Mouse (Mus musculus) midbrain, embryonic 13.5 days (tissue): ENCODE measurements at regions not wholly inside any gene's neighbourhood (a gene's known extent, or its start where the extent isn't known, plus 50 kb on each side); places are given as distances from the start of the nearest gene placed in this dataset.
"Not testable (repeated sequence)": the region's sequence is repeated elsewhere in the genome, so short reads cannot be mapped to it uniquely, and the experiment has no call there.

ENCODE experiments used
- ATAC-seq: fragments of 200-750 bp; cut with Nextera tagmentation; 2 replicates; pipeline ENCODE4 v1.8.0; 2017; ENCODE audit warnings: mild to moderate bottlenecking, moderate TSS enrichment, moderate library complexity
- H3K27ac ChIP-seq: fragments of 300-500 bp; sonication (generic); 2 replicates; pipeline ENCODE4 v1.5.1; 2015; ENCODE audit warnings: inconsistent platforms, mild to moderate bottlenecking, moderate library complexity
- H3K27me3 ChIP-seq: fragments of 300-500 bp; sonication (generic); 2 replicates; pipeline ENCODE4 v1.6.1; 2015; ENCODE audit warnings: mild to moderate bottlenecking, inconsistent platforms
- H3K36me3 ChIP-seq: fragments of 300-500 bp; sonication (generic); 2 replicates; pipeline ENCODE4 v1.6.1; 2015; ENCODE audit warnings: mild to moderate bottlenecking, inconsistent platforms
- H3K4me1 ChIP-seq: fragments of 300-500 bp; sonication (generic); replicated peaks from 2 replicates; pipeline ENCODE4 v1.6.1; 2015; ENCODE audit warnings: inconsistent platforms
- H3K4me2 ChIP-seq: fragments of 300-500 bp; sonication (generic); replicated peaks from 2 replicates; pipeline ENCODE4 v1.6.1; 2015; ENCODE audit warnings: moderate library complexity, mild to moderate bottlenecking, inconsistent platforms
- H3K4me3 ChIP-seq: fragments of 300-500 bp; sonication (generic); replicated peaks from 2 replicates; pipeline ENCODE4 v1.5.1; 2015; ENCODE audit warnings: mild to moderate bottlenecking, inconsistent platforms
- H3K9ac ChIP-seq: fragments of 300-500 bp; sonication (generic); replicated peaks from 2 replicates; pipeline ENCODE4 v1.6.1; 2015; ENCODE audit warnings: mild to moderate bottlenecking, inconsistent platforms
- H3K9me3 ChIP-seq: fragments of 300-500 bp; sonication (generic); 2 replicates; pipeline ENCODE4 v1.6.1; 2016; ENCODE audit warnings: mild to moderate bottlenecking, inconsistent platforms
- WGBS: fragments of 180-500 bp; shearing (Covaris S2); methylation state at CpG from one replicate; pipeline ENCODE4 v1.1.7; 2015; 5-methylcytosine and 5-hydroxymethylcytosine counted together

GRCm38 (mm10) chr3:18452197-18452933 lies 504.2 kb downstream of the Cypt12 start:
- H3K9ac ChIP-seq = no peak overlapping the region
- ATAC-seq = no peak
- WGBS = 95% methylated on average over 3 of the region's 3 CpGs
- peaks cover 7% of the 10 kb centered on the region; the same call in 1 of the 2 replicates for H3K4me1 ChIP-seq
- no peak overlapping the region for H3K4me2 ChIP-seq
- H3K27ac ChIP-seq = no peak overlapping the region
- H3K4me3 ChIP-seq = no peak overlapping the region
- H3K9me3 ChIP-seq = no peaks in the 10 kb centered on the region
- no peaks in the 10 kb centered on the region for H3K36me3 ChIP-seq
- H3K27me3 ChIP-seq = no peaks in the 10 kb centered on the region

- no peak overlapping the region for H3K4me3 ChIP-seq
- peak; percentile 86 for ATAC-seq
- H3K4me2 ChIP-seq = no peak overlapping the region
- no peaks in the 10 kb centered on the region for H3K27me3 ChIP-seq
- no peak overlapping the region for H3K27ac ChIP-seq
- H3K9me3 ChIP-seq = no peaks in the 10 kb centered on the region
- peaks cover 7% of the 10 kb centered on the region; the same call in 1 of the 2 replicates for H3K4me1 ChIP-seq
- H3K9ac ChIP-seq = no peak overlapping the region
- H3K36me3 ChIP-seq = no peaks in the 10 kb centered on the region
- 19% methylated on average over 3 of the region's 3 CpGs for WGBS
These were observed 505.2 kb downstream of the Cypt12 start for GRCm38 (mm10) chr3:18453220-18453985.

GRCm38 (mm10) chr3:18453986-18454291 lies 505.7 kb downstream of the Cypt12 start:
- 13% methylated on average over 2 of the region's 2 CpGs for WGBS
- H3K9ac ChIP-seq = no peak overlapping the region
- H3K27me3 ChIP-seq = no peaks in the 10 kb centered on the region
- no peak overlapping the region for H3K4me2 ChIP-seq
- H3K9me3 ChIP-seq = no peaks in the 10 kb centered on the region
- no peak overlapping the region for H3K4me3 ChIP-seq
- peaks cover 7% of the 10 kb centered on the region; the same call in 1 of the 2 replicates for H3K4me1 ChIP-seq
- peak; percentile 69 for ATAC-seq
- H3K36me3 ChIP-seq = no peaks in the 10 kb centered on the region
- no peak overlapping the region for H3K27ac ChIP-seq

GRCm38 (mm10) chr3:18454558-18455191 lies 506.5 kb downstream of the Cypt12 start:
- WGBS = 40% methylated on average over 4 of the region's 4 CpGs
- H3K27ac ChIP-seq = not testable (repeated sequence)

GRCm38 (mm10) chr3:18456033-18456690 lies 508.0 kb downstream of the Cypt12 start:
- Histone ChIP-seq H3K9me3 (no peaks in the 10 kb centered on the region), H3K4me3 (no peak overlapping the region), H3K27me3 (no peaks in the 10 kb centered on the region), H3K27ac (no peak overlapping the region), H3K36me3 (no peaks in the 10 kb centered on the region), H3K9ac (no peak overlapping the region), H3K4me2 (no peak overlapping the region), H3K4me1 (peaks cover 7% of the 10 kb centered on the region; the same call in 1 of the 2 replicates)
- WGBS = 79% methylated on average over 2 of the region's 2 CpGs
- ATAC-seq = no peak

More at GRCm38 (mm10) chr3:18454558-18455191, 506.5 kb downstream of the Cypt12 start:
- not testable (repeated sequence) for H3K4me1 ChIP-seq, H3K4me2 ChIP-seq, H3K9ac ChIP-seq, H3K9me3 ChIP-seq, H3K4me3 ChIP-seq, H3K36me3 ChIP-seq, H3K27me3 ChIP-seq
- ATAC-seq = peak; percentile 53; the same call in 1 of the 2 replicates

- no peak overlapping the region for H3K4me3 ChIP-seq
- H3K9ac ChIP-seq = no peak overlapping the region
- H3K27me3 ChIP-seq = no peaks in the 10 kb centered on the region
- H3K4me1 ChIP-seq = no peaks in the 10 kb centered on the region
- H3K36me3 ChIP-seq = no peaks in the 10 kb centered on the region
- no peak overlapping the region for H3K4me2 ChIP-seq
- no peak overlapping the region for H3K27ac ChIP-seq
- WGBS = 91% methylated on average over 1 of the region's 1 CpGs
- ATAC-seq = no peak
- H3K9me3 ChIP-seq = no peaks in the 10 kb centered on the region
These were observed 512.1 kb downstream of the Cypt12 start for GRCm38 (mm10) chr3:18460267-18460666.

- Histone ChIP-seq H3K36me3 (no peaks in the 10 kb centered on the region), H3K9me3 (no peaks in the 10 kb centered on the region), H3K27ac (no peak overlapping the region), H3K4me1 (no peaks in the 10 kb centered on the region), H3K27me3 (no peaks in the 10 kb centered on the region), H3K9ac (no peak overlapping the region), H3K4me3 (no peak overlapping the region), H3K4me2 (no peak overlapping the region)
- ATAC-seq = no peak
- WGBS = 97% methylated on average over 3 of the region's 3 CpGs
These were observed 523.6 kb downstream of the Cypt12 start for GRCm38 (mm10) chr3:18471846-18472245.

GRCm38 (mm10) chr3:18479557-18479956 lies 531.3 kb downstream of the Cypt12 start:
- Histone ChIP-seq H3K4me3 (no peak overlapping the region), H3K36me3 (no peaks in the 10 kb centered on the region), H3K27me3 (no peaks in the 10 kb centered on the region), H3K9ac (no peak overlapping the region), H3K9me3 (no peaks in the 10 kb centered on the region), H3K4me1 (no peaks in the 10 kb centered on the region), H3K4me2 (no peak overlapping the region), H3K27ac (no peak overlapping the region)
- no peak for ATAC-seq
- 77% methylated on average over 2 of the region's 2 CpGs for WGBS

GRCm38 (mm10) chr3:18482006-18482405 lies 533.8 kb downstream of the Cypt12 start:
- no peak for ATAC-seq
- Histone ChIP-seq H3K4me2 (no peak overlapping the region), H3K27ac (no peak overlapping the region), H3K9me3 (no peaks in the 10 kb centered on the region), H3K27me3 (no peaks in the 10 kb centered on the region), H3K4me3 (no peak overlapping the region), H3K36me3 (no peaks in the 10 kb centered on the region), H3K9ac (no peak overlapping the region), H3K4me1 (no peaks in the 10 kb centered on the region)
- WGBS = 82% methylated on average over 2 of the region's 2 CpGs

- Histone ChIP-seq H3K4me3 (no peak overlapping the region), H3K9me3 (no peaks in the 10 kb centered on the region), H3K27ac (no peak overlapping the region), H3K27me3 (no peaks in the 10 kb centered on the region), H3K9ac (no peak overlapping the region), H3K36me3 (no peaks in the 10 kb centered on the region), H3K4me2 (no peak overlapping the region), H3K4me1 (no peaks in the 10 kb centered on the region)
- 83% methylated on average over 2 of the region's 2 CpGs for WGBS
- no peak for ATAC-seq
These were observed 540.7 kb downstream of the Cypt12 start for GRCm38 (mm10) chr3:18488886-18489285.

GRCm38 (mm10) chr3:18522562-18522961 lies 574.4 kb downstream of the Cypt12 start:
- Histone ChIP-seq H3K27ac (no peak overlapping the region), H3K9ac (no peak overlapping the region), H3K4me3 (no peak overlapping the region), H3K36me3 (no peaks in the 10 kb centered on the region), H3K9me3 (no peaks in the 10 kb centered on the region), H3K4me2 (no peak overlapping the region), H3K27me3 (no peaks in the 10 kb centered on the region), H3K4me1 (no peaks in the 10 kb centered on the region)
- 33% methylated on average over 3 of the region's 3 CpGs for WGBS
- ATAC-seq = no peak

GRCm38 (mm10) chr3:18524011-18524410 lies 575.8 kb downstream of the Cypt12 start:
- Histone ChIP-seq H3K9me3 (no peaks in the 10 kb centered on the region), H3K4me3 (no peak overlapping the region), H3K27ac (no peak overlapping the region), H3K4me2 (no peak overlapping the region), H3K9ac (no peak overlapping the region), H3K36me3 (no peaks in the 10 kb centered on the region), H3K4me1 (no peaks in the 10 kb centered on the region), H3K27me3 (no peaks in the 10 kb centered on the region)
- no peak for ATAC-seq
- 79% methylated on average over 2 of the region's 2 CpGs for whole genome bisulfite sequencing
